Mouse (Mus musculus) thymus, adult 2 months (tissue): ENCODE measurements around the gene 4933424G06Rik.

Experiments used
- CTCF ChIP-seq: fragments of 200-500 bp; IDR thresholded peaks from 2 replicates; pipeline ENCODE4 v1.5.1; 2012; ENCODE audit warnings: mild to moderate bottlenecking, control low read depth, low read length, moderate library complexity, borderline replicate concordance; ENCODE audit not compliant: control insufficient read depth, poor library complexity, insufficient read depth; ENCODE audit errors: extremely low read depth
- POLR2A ChIP-seq: fragments of 200-500 bp; IDR thresholded peaks from 2 replicates; pipeline ENCODE4 v1.6.1; 2012; ENCODE audit warnings: mild to moderate bottlenecking, low read length, control low read depth, moderate library complexity; ENCODE audit not compliant: control insufficient read depth, poor library complexity, insufficient read depth; ENCODE audit errors: extremely low read depth

GRCm38 (mm10) chr1:36758553-36758952 is 48.6 kb downstream of the 4933424G06Rik start:
- TF ChIP-seq CTCF (no peak), POLR2A (no peak)
